Comparison of ENCODE assay signal across 9 mouse cellular contexts in the genomic region with DNA sequence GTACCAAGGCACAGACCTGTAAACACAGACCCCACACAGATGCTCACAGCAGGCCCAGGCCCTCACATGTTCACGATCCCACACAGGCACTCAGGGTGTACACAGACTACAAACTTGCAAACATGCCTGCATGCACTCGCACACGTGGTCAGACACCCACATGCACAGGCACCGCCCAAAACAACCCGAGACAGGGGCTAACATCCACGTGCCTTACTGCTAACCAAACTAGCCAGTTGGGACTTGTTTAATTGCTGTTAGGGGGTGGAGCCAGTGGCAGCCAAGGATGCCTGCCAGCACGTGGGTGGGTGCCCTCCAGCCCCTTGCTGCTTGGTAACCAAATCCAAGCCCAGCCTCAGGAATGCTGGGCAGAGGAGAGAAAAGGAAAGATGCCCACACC.
A peak's percentile ranks its signal among the peaks of the same experiment; 100 is the strongest.
DNase-seq lines count a peak whose midpoint lies in the region; ATAC-seq and TF ChIP-seq lines count a peak whose summit lies in the region.
"Had no signal": no experiment of that assay in that cellular context is flagged by ENCODE, and none has a peak within 500 bp of the region (broad histone marks: within the 10 kb centered on the region; RNA-seq: fewer than 3 reads in every experiment).

No protein-coding gene starts in this region.

- no peaks in the 10 kb centered on the region for H3K36me3 ChIP-seq in neural tube, embryonic 14.5 days (ENCODE audit: control insufficient read depth, insufficient read depth, low read length)
- no peaks in the 10 kb centered on the region for H3K36me3 ChIP-seq in embryonic facial prominence, embryonic 13.5 days
- no peaks in the 10 kb centered on the region for H3K36me3 ChIP-seq in myocyte (ENCODE audit: control insufficient read depth, insufficient read depth)
- H3K36me3 ChIP-seq: midbrain, embryonic 10.5 days had no signal

- no peaks in the 10 kb centered on the region for H3K27me3 ChIP-seq in neural tube, embryonic 14.5 days (ENCODE audit: control insufficient read depth, insufficient read depth, low read length)
- no peaks in the 10 kb centered on the region for H3K27me3 ChIP-seq in embryonic facial prominence, embryonic 13.5 days
- H3K27me3 ChIP-seq in myocyte (ENCODE audit: control insufficient read depth, insufficient read depth, insufficient read length) = no peaks in the 10 kb centered on the region

- no peaks in the 10 kb centered on the region for H3K9me3 ChIP-seq in neural tube, embryonic 14.5 days (ENCODE audit: control insufficient read depth, low read length)
- 0 out of 2 replicates have a peak, but pooled peaks cover 3% of the 10 kb centered on the region for H3K9me3 ChIP-seq in embryonic facial prominence, embryonic 13.5 days
- H3K9me3 ChIP-seq: midbrain, embryonic 10.5 days had no signal

- peak; percentile 24; the same call in 1 of the 2 replicates for ATAC-seq in neural tube, embryonic 14.5 days (ENCODE audit: low read depth)
- peak; percentile 82 for ATAC-seq in embryonic facial prominence, embryonic 13.5 days (ENCODE audit: insufficient number of reproducible peaks, insufficient read depth, low FRiP score, low TSS enrichment, low read depth)

- H3ac ChIP-seq in myocyte (ENCODE audit: control insufficient read depth, insufficient read length) = no peak overlapping the region

- no peak overlapping the region for H3K9ac ChIP-seq in neural tube, embryonic 14.5 days (replicated peaks; ENCODE audit: low read depth, low read length)
- H3K9ac ChIP-seq in embryonic facial prominence, embryonic 13.5 days = 0 out of 2 replicates have a peak overlapping the region, but pooled peaks have one; percentile 12

- no peak overlapping the region for H3K27ac ChIP-seq in neural tube, embryonic 14.5 days (ENCODE audit: low read depth, low read length)
- no peak overlapping the region for H3K27ac ChIP-seq in embryonic facial prominence, embryonic 13.5 days
- H3K27ac ChIP-seq: heart, adult 2 months; midbrain, embryonic 10.5 days had no signal

- DNase-seq in neural tube, embryonic 10.5 days (ENCODE audit: extremely low spot score, low spot score) = no peak
- DNase-seq in kidney, postnatal 25 days = peak; percentile 10 to 70
- no peak for DNase-seq in gastrocnemius, postnatal 10 days
- no peak for DNase-seq in thymus, postnatal 36 days
- DNase-seq: heart, adult 2 months had no signal

- H3K4me2 ChIP-seq in neural tube, embryonic 14.5 days (ENCODE audit: low read depth, low read length) = no peak overlapping the region
- H3K4me2 ChIP-seq in embryonic facial prominence, embryonic 13.5 days = no peak overlapping the region
- H3K4me2 ChIP-seq in myocyte (ENCODE audit: low read depth) = peak overlapping the region; percentile 42

- TF ChIP-seq POLR2A in myocyte (IDR thresholded peaks at IDR 0.05; ENCODE audit: insufficient read length, low read depth) = no peak

- H3K4me1 ChIP-seq in neural tube, embryonic 14.5 days (ENCODE audit: control insufficient read depth, insufficient read depth, low read length) = no peaks in the 10 kb centered on the region
- peaks cover 14% of the 10 kb centered on the region for H3K4me1 ChIP-seq in embryonic facial prominence, embryonic 13.5 days
- H3K4me1 ChIP-seq: midbrain, embryonic 10.5 days had no signal

- WGBS in neural tube, embryonic 14.5 days = 51% methylated on average over 7 of the region's 7 CpGs
- WGBS in embryonic facial prominence, embryonic 13.5 days = 33% methylated on average over 7 of the region's 7 CpGs

- H3K4me3 ChIP-seq in neural tube, embryonic 14.5 days (ENCODE audit: low read depth, low read length) = no peak overlapping the region
- H3K4me3 ChIP-seq in embryonic facial prominence, embryonic 13.5 days = no peak overlapping the region
- H3K4me3 ChIP-seq in myocyte = no peak overlapping the region
- H3K4me3 ChIP-seq: heart, adult 2 months; midbrain, embryonic 10.5 days had no signal

- no peaks in the 10 kb centered on the region for H3K79me2 ChIP-seq in myocyte (ENCODE audit: control insufficient read depth, insufficient read depth)

TF ChIP-seq in myocyte, 11 proteins besides CTCF, POLR2A, EP300 and RAD21:
- TF ChIP-seq TCF12 (IDR thresholded peaks at IDR 0.05; ENCODE audit: insufficient read depth, poor library complexity, severe bottlenecking) (no peak), E2F4 (IDR thresholded peaks at IDR 0.05; ENCODE audit: insufficient read depth) (no peak), USF1 (IDR thresholded peaks at IDR 0.05; ENCODE audit: low read depth) (peak; percentile 42), MYOG (IDR thresholded peaks at IDR 0.05; ENCODE audit: control insufficient read depth in 1 of 3, insufficient read depth in 1 of 3, insufficient read length in 2 of 3, low read depth in 2 of 3) (no peak), TCF3 (IDR thresholded peaks at IDR 0.05; ENCODE audit: insufficient read length, low read depth) (no peak), CEBPB (IDR thresholded peaks at IDR 0.05; ENCODE audit: insufficient read depth, poor library complexity, severe bottlenecking) (no peak)

Comparison
In these comparisons a context has a peak if more than half of its experiments do, and no peak if none do; other contexts are left out.
1. DNase-seq: peak in kidney, postnatal 25 days (2 of 2); none in neural tube, embryonic 10.5 days (single experiment), gastrocnemius, postnatal 10 days (single experiment) and thymus, postnatal 36 days (0 of 2).